Mouse (Mus musculus) left cerebral cortex, postnatal 36 days (tissue): ENCODE data around the gene Ghr. TPM values are rescaled to one million over a fixed set of nuclear protein-coding genes. Genes with fewer than 3 reads are reported as not detected.

ENCODE experiments used
- DNase-seq, 2 experiments: peaks; one replicate each; pipeline ENCODE4 v3.0.0; 2021 to 2022; ENCODE audit warnings: low spot score in 2 of 2, mixed read lengths in 1 of 2
- intact Hi-C: fragments of 180-260 bp; cut with DNase I; formaldehyde crosslinking; loops from one replicate; pipeline ENCODE4 v1.15.1; 2025
- total RNA-seq, 2 experiments: library from RNA; stranded (reverse); gene quantifications; 2 replicates each; pipeline ENCODE4 v1.2.3; 2021

Ghr gene
- total RNA-seq, 2 experiments from 2014 or later, result 11.1 to 15.0 TPM

DNA sequence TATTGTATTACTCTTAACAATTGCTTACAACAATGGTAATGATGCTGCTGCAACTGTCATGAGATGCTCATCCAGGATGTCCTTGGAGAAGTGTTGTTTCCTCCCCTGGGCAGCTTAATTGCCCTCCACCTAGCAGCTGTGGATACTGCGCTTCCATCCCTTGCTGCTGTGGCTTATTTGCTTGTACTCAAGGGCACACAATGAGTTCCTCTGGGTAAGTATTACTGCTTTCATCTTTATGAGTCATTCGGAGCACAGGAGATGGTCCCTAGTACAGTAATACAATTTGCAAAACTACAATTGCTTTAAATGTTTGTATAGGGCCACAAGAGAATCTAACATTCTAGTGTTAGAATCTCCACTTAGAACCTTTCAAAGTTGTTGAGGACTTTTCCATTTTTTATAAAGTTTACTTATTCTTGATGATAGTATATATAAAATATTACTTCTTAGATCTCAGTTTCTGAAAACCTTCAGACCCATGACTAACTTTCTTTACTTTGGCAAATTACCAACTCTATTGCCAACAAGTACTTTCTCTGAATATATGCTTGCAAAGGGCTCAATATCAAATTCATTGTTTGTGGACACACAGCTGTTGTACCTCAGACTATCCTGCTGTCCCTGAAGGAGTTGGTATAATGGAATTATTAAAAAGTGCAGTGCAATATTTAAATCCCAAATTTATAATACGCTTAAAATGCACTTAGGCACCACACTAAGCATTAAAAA lies 185.8 kb downstream of the Ghr start:
- no peak for DNase-seq
- intact Hi-C loops, result no loop called here

DNA sequence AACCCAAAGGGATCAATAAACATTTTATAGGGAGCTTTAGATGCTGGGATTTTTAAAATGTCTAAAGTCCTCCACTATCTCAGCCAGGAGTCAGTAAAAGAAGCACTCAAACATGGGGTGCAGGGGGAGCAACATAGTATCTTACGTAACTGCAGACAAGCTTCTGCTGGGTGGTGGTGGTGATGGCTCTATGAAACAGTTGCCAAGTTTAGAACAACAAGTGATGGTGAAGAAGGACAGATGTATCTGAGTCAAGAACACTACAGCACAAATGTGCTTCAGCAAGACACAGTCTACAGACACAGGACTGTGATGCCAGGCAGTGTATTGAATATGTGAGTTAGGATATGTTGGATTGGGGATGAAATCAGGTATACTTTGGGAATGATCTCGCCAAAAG lies 187.1 kb downstream of the Ghr start:
- intact Hi-C loops, result no loop called here
- DNase-seq, result no peak

DNA sequence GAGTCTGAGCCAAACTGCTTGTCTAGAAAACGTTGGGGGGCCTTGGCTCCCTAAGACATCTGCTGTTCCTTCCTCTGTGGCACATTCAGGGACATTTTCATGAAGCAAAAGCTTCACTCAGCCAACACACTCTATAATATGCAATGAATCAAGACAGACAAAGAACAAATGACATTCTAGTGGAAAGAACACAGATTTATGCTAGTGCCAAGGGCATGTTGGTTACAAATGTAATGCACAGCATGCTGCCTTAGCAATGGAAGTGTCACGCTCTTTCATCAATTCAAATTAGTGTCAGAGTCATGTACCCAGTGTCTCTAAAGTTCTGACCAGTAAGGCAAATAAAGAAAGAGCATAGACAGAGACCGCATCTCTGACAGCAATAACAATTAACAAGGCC lies 187.6 kb downstream of the Ghr start:
- intact Hi-C loops, result no loop called here
- no peak for DNase-seq

DNA sequence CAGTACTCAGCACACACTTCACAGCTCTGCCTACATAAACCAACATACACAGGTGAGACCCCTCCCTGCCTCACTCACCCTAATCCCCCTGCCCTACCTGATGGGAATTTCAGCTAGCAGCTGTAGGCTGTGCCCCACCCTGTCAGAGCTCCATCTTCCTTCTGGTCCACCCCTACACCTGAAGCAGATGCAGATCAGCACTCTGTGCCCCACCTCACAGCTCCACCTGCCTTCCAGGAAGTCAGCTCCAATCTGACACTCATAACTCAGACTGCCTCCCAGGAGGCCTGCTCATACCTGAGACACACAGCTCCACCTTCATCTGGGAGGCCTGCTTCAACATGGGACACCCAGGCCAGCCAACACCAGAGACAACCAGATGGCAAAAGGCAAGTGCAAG lies 192.6 kb downstream of the Ghr start:
- no peak for DNase-seq
- intact Hi-C loops, result no loop called here

DNA sequence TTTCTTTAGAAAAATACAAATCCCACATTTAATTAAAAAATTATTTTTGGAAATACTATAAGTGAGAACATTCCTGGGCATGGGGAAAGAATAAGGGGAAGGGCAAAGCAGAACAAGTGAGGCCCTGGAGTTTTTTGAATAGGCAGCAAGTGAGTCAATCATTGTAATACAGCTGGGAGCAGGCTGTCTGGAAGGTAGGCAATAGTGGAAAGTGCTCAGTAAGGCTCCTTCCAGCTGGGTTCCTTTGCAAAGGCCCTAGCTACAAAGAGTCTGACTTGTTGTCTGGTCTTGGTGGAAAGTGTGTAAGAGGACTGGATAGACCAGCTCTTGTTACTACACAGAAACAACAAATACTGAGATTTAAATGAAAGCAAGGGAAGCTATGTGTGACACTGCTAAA lies 194.3 kb downstream of the Ghr start:
- intact Hi-C loops, result no loop called here
- no peak for DNase-seq

DNA sequence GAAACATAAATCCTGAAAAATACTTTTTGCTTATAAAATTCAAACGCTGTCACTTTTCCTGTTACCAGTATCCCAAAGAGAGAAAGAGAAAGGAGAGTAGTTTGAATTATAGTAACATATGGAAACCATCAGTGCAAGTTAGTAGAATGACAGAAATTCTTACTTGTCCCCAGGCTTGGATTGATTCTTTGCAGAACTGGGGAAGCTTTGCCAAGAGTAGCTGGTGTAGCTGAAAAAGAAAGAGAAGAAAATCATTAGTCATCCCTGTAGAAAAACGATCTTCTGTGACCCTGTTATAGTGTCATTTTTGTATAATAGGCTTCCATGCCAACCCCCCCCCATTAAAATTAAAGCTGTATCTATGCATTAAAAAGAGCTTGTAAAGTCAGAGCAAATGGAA lies 194.8 kb downstream of the Ghr start:
- no peak for DNase-seq
- intact Hi-C loops, result no loop called here

DNA sequence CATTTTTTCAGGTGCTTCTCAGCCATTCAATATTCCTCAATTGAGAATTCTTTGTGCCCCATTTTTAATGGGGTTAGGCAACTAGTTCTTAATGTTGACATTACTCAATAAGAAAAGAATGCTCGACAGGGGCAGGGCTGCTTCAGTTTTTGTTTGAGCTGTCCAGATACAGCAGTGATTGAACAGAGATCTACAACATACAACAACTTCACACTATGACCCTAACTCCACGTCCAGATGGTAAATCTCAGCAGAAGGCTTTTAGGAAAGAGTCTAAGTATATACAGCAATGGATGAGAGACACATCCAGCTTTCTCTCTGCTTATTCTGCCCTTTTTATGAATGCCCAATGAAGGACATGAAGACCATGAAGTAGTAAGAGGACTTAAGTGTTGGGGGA lies 199.5 kb downstream of the Ghr start:
- no peak for DNase-seq
- intact Hi-C loops, result no loop called here

DNA sequence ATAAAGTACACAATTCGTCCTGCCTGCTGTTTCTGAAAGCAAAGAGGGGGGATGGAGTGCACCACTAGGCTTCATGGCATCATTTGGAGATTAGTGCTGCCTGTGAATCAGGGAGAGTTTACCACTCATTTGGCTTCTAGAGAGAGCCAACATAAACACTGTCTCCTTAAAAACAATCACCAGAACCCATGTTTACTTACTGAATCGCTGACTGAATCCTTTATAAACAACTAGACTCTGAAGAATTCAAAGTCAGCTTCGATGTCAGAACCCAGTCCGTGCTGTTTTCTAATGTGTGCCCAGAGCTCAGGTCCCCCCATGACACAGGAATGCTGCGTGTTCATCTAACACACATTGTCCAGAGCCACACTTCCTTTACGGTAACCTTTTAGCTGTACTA lies 201.9 kb downstream of the Ghr start:
- no peak for DNase-seq

DNA sequence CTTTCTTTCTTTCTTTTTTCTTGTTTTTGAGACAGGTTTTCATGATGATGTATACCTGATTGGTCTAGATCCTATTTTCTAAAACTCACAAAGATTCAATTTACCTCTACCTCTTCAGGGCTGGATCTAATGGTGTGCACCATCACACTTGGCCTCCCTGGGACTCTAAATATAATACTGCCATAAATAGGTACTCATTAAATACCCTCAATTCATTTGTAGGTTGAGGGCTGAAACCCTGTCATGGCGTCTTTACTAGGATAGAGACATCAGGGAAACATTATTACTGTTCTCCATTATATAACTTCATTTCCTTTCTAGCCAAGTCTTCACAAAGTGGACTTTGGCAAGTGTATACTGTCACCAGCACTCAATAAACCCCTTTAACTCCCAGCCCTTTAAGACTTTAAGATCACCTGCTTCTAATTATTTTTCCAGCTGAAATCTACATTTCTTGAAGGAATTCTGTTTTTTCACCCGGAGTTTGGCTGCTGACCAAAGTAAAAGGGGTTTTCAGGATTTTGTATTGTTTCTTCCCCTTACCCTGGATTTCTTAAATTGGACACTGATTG lies 214.9 kb downstream of the Ghr start:
- intact Hi-C loops, result no loop called here
- DNase-seq, result no peak

More for the DNA sequence above, 201.9 kb downstream of the Ghr start:
- intact Hi-C loops, result no loop called here

DNA sequence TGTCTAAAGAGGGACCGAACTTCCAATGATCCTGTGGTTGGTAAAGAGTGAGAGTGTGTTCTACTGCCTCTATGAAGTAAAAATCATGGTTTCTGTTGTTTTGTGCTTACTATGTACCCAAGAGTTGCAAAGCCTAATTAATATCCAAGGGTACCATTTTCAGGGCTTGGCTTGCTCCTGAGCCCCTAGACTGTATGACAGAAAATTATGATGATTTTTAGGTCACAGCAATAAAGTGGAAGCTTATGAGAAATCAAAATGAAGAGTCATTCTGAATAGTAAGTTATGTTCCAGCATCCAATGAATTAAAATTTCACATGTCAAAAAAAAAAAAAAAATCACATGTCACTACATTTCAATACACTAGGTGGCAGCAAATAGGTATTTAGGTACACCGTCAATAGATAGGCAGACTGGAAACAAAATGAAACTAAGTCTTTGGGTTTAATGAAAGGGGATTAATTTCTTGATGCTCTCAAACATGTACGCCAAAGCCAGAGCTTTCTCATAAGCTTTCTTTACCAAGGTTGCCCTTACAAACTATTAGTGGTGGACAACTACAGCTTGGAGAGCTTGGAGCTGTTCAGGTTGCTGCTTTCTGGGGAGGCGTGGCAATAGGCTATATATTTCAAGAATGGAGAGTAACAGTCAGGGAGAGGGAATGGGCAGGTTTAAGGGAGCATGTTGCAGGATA lies 227.1 kb downstream of the Ghr start:
- intact Hi-C loops, result loop anchor here (5.0 kb wide), 1 partner anchor 551 kb away; no protein-coding TSS in a partner anchor
- no peak for DNase-seq

DNA sequence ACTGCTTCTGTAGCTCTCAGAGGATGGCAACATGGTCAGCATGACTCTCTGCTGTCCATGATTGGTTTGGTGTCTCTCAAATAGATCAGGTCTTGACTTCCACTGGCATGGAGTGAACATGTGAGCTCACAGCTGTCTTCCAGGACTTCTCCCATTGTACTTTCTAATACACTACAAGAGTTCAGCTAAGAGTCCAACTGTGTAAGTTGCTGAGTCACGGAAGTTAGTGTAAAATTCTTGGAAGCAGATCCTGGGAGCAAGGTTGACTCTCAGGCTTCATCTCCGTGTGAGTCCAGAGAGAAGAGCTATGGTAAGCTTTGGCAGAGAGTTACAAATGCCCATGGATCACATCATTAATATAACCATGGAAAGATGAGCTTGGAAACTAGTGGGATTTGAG lies 229.6 kb downstream of the Ghr start:
- intact Hi-C loops, result loop anchor here (2.0 kb wide), 1 partner anchor 229 kb away; the partner anchor contains the start of gene Ghr
- no peak for DNase-seq

DNA sequence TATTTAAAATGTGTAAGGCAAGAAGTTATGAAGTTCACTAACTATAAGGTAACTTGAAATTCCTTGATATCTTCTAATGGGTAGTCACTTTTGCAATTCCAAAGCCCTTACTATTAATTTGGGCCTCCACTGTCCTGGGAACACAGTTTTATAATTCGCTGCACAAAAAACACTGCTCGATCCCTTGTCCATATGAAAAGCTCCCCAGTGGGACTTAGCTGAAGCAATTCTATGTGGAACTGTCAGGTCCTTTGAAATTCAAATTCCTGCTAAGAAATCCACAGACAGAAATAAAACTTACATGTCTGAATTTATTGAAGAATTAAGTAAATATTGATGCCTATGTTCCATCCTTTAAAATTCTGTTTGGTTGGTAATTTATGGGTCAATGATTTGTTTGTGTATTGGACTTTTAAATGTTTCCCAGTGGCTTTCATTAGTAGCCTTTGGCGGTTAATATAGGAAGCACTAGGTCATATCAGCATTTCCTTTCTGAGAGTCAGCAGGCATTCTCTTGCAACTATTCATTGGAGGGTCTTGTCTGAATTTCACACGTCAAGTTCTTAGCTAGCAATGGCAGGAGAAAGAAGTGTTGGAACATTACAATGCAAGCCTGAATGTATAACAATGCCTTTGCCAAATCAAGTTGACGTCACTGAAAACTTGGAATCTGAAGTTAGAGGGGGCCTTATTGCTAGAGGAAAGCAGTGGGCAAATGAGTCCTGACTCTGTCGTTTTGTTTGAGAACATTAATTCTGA lies 233.8 kb downstream of the Ghr start:
- DNase-seq, result no peak
- intact Hi-C loops, result no loop called here

DNA sequence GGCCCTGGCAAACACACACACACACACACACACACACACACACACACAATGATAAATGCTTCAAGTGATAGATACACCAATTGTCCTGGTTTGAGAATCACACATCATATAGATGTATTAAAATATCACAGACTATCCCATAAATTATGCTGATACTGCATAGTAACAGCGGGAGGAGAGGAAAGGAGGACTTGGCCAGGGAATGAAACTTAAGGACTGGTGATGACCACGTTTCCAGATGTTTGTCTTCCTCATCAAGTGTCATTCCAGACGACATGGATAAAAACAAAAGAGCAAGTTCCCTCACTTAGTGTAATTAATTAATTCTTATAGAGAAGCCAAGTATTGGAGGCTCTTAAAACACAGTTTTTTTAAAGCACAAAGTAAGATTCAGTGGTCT lies 236.6 kb downstream of the Ghr start:
- no peak for DNase-seq
- intact Hi-C loops, result no loop called here

DNA sequence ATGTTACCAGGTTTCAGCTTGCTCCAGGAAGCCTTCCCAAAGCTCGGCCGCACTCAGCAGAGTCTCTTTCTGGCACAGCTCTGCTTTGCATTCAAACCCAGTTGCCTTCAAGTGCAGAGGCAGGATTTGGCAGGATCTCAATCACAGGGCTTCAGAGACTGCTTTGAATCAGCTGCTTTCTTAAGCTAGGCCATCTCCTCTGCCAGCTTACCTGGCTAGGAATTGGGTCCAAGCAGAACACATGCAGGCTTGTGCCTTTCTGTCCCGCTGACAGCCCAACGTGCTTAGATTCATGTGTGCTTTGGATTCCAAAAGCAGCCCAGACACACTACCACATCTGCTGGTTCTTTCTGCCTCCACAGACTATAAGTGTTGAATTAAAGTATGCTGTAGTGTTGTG lies 238.7 kb downstream of the Ghr start:
- DNase-seq, result peak; percentile 65 to 68
- intact Hi-C loops, result no loop called here

DNA sequence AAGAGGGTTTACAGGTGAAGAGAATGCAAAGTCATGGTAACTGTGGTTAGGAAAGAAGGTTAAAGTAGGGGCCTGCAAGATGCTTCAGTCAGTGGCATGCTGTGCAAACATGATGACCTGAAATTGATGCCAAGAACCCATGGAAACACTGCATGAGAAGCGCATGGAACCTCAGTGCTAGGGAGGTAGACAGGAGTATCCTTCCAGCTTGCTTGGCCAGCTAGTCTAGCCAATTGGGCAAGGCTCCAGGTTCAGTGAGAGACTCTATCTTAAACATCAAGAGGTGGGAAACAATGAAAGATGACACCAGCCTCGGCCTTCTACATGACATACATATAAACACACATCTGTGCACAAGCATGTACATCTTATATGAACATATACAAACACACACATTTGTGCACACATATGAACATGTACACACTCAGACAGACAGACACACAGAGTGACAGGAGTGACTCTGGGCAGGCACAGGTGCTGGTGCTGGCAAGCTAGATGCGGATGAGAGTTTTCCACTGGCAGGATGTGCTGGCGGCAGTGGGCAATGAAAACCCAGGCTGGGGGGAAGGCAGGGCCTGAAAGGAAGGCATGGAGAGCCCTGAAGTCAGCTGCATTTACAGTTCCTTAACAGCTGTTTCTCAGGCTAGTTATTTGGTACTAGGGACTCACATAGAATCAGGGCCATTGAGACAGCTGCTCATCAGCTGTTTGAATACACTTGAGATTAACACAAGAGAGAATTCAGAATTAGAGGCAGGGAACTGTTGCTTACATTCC lies 241.3 kb downstream of the Ghr start:
- DNase-seq, result no peak

DNA sequence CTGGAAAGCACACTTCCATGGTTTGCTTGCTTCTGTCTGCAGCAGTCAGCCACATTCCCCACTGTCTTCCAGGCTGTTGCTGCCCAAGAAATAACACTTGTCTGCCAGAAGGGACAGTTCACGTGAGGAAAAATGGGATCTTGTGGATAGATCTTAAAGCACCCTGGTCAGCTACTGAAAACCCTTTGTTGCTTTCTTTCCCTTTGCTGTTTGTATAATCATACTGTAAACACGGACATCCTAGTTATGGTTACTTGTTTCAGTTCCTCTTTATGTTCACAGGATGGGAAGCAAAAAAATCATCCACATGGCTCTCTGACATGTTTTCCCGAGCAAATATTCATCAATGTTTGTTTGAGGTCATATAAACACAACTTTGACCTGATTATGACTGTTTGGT lies 243.4 kb downstream of the Ghr start:
- DNase-seq, result no peak
- intact Hi-C loops, result no loop called here

More for the DNA sequence above, 241.3 kb downstream of the Ghr start:
- intact Hi-C loops, result no loop called here

DNA sequence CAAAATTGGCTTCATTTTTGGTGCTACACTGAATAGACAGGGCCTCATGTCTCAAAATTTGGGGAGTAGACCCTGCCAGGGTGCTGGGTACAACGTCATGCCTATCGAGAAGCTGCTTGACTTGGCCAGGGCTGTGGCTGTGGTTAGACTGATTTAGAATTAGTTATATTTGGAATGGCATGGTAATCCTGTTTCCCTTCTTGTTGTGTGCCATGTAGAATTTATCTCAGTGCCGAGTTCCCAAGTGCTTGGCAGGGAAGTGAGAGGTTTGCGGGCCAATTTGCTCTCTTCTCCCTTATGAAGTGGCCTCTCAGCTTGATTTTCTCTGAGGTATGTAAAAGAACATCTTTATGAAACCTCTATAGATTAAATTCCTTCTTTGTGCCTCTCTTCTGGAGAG lies 250.8 kb downstream of the Ghr start:
- no peak for DNase-seq
- intact Hi-C loops, result no loop called here

DNA sequence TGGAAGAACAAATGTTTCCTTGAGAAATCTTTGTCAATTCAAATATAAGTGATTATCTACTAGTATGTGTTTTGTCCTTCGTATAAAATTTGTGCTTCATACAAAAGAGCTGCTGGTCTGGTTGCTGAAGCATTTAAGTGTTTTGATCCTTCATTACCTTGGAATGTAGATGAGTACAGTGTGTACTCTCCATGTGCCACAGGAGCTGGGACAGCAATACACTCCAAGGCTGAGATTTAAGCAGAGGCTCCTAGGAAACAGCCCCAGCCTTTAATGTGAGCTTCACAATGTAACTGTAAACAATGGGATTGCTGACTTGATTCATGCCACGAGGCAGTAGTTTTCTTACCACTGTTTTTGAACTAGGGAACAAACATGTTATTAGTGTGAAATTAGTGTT lies 251.5 kb downstream of the Ghr start:
- intact Hi-C loops, result no loop called here
- DNase-seq, result no peak

DNA sequence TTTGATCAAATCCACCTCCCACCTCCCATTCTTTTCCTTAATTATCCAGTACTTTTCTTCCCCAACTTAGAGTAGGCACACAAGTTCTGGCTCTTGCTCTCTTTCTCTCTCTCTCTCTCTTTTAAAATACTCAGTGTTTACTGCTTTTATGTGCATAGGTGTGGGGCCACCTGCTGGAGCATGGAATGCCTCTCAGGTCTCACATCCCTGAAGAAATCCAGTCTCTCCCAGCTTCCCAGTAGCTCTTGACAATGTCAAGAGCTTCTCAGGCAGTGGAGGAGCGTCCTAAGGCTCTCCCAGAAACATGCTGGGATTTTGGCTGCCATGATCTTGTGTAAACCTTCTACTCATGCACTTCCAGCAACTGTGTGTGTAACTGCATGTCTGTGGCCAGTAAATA lies 253.0 kb downstream of the Ghr start:
- no peak for DNase-seq
- intact Hi-C loops, result no loop called here

DNA sequence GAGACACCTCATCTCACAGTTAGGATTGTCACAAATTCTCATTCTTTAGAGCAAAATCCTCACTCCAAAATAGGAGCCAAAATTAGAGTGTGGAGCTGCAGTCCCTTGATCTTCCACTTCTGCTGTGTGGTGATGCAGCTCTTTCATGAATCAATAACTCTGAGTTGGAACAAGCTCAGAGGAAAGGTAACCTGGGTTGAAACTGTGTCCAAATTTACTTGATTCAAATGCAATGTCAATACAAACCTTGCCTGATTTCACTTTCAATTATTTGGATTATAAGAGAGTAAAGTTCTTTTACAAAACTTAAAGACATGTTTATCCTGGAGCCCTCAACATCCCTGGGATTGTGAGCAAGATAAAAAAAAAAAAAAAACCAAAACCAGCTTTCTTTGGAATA lies 260.3 kb downstream of the Ghr start:
- no peak for DNase-seq
- intact Hi-C loops, result no loop called here
